Mouse (Mus musculus): ENCODE measurements around the gene Ngp.

Gene Ngp

DNA sequence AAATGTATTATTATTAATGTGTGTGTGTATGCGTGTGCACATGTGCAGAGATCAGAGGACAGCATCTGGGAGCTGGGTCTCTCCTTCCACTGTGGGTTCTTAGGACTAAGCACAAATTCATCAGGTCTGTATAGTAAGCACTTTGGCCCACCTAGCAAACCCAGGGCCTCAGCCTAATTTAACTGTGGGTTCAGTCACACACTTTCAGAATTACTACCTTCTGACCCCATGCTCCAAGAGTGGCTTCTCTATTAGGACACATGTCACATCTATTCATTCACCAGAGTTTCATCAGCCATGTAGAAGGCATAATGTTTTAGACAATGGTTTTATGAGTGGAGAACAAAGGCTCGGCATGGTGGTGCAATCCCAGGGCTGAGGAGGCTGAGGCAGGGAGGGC lies 13.5 kb downstream of the Ngp start:
- in situ Hi-C loops (cut with MboI, MseI) = no loop called here

DNA sequence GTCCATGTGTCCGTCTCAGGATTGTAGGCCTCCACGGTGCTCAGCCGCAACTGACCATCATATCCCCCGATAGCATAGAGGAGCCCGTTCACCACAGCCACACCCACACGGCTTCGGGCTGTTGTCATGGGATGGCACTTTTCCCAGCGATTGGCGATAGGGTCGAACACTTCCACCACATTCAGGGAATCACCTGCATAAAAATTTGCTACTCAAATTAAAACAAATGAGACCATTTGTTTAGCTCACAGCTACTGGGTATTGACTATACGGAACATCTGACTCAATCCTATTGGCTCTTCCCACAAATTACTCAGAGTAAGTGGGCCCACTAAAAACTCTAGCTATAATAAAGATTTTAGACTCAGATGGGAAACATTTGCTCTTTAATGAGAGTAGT lies 16.5 kb downstream of the Ngp start:
- in situ Hi-C loops (cut with MboI, MseI) = no loop called here

DNA sequence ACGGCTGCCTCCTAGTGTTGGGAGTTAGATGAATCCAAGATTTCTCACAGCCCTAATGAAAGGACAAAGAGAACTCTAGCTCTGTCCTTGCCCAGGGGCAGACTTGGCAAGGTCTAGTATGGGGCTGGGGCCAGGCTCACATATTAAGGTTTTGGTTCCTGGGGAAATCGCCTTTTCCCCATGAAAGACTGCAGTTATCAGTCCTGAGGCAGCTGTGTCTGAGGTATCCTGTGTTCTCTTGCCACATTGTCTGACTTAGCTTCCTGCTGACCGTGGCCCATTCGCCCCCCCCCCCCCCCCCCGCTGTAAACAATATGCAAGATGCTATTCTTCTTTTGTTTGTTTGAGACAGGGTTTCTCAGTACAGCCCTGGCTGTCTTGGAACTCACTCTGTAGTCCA lies 20.5 kb downstream of the Ngp start:
- in situ Hi-C loops (cut with MboI, MseI) = no loop called here

DNA sequence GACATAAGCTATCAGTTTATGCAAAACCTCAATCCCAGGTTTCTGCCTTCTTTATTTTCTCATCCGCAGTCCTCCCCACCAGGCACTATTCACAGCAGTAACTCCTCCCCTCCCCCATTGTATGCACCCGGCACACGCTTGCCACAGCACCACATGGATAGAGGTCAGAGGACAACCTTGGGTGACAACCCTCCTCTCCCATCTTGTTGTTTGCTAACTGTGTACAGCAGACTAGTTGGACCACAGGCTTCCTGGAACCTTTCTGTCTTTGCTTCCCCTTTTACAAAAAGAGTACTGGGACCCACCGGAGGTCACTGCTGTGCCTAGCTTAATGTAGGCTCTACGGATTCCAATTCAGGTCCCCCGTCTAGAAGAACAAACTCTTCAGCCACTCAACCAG lies 21.0 kb downstream of the Ngp start:
- in situ Hi-C loops (cut with MboI, MseI) = no loop called here

DNA sequence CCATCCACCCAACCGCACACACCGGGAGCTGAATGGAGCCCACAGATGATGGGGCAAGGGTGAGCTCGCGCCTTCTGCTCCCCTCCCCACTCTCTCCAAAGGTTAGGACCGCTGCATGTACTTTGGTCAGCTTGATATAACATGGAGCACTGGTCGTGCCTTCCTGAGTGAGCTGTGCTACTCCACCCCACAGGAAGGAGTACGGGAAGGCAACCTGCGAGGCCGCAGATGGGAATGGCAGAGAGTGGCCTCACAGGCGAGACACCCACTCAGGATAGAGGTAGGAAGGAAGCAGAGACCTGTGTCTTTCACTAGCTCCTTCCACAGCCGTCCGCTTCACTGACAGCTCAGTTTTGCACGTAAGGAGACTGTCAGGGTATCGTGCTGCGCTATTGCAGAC lies 28.8 kb downstream of the Ngp start:
- in situ Hi-C loops (cut with MboI, MseI) = no loop called here

DNA sequence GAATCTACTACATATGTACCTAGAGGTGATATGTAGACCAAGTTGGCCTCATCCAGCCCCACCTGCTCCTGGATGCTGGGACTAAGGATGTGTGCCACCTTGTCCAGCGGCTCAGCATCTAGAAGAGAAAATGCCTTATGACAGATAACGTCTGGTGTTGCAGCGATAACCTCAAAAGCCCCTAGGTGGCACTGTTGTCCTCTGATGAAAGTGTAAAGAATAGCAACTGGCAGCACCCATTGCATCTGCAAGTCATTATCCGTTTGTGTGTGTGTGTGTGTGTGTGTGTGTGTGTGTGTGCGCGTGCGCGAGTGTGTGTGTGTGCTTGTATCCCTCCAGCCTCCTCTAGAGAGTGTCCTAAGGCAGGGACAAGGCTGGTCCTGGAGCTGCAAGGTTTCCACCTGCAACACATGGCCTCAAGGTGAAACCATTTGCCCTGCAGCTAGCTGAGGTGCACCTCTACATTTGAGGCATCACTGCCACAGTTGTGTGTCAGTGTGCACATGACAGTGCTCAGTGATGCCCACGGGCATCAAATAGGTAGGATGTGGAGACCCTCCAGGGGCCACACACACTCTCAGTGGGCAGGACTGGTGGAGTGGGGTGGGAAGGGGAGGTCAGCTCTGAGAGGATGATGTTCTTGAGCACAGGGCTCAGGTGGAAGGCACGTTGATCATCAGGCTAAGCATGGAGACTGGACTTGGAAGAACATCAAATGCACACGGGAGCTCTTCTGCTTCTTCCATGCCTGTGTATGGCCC lies 29.5 kb downstream of the Ngp start:
- in situ Hi-C loops (cut with MboI, MseI) = no loop called here

DNA sequence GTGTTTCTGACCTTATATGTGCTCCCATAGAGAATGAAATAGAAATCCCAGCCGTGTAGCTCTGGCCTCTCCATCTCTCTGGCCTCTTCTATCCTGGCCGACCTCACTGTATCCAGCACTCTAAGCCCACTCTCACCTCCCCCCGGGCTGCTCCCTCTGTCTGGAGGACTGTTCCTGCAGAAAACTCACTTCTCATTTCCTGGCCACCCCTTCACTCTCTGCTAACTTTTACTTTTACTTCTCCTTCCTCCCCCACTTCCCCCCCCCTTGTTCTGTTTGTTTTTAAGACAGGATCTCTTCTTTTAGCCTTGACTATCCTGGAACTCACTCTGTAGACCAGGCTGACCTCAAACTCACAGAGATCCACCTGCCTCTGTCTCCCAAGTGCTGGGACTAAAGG lies 33.0 kb downstream of the Ngp start:
- in situ Hi-C loops (cut with MboI, MseI) = no loop called here

DNA sequence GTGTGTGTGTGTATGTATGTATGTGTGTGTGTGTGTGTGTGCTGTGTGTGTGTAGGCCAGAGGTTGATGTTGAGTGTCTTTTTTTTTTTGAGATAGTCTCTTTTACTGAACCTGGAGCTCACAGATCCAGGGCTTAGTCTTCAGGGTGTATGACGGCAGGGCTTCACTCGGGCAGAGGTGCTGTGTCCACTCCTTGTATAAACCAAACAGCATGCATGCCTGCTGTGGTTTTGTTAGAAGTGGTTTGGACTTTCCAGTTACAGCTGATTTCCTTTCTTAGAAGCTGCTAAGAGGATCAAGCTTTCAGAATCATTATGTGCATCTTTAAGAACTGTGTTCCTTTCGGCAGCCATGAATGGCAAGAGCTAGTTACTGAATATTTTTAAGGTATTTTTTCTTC lies 38.4 kb downstream of the Ngp start:
- in situ Hi-C loops (cut with MboI, MseI) = no loop called here

DNA sequence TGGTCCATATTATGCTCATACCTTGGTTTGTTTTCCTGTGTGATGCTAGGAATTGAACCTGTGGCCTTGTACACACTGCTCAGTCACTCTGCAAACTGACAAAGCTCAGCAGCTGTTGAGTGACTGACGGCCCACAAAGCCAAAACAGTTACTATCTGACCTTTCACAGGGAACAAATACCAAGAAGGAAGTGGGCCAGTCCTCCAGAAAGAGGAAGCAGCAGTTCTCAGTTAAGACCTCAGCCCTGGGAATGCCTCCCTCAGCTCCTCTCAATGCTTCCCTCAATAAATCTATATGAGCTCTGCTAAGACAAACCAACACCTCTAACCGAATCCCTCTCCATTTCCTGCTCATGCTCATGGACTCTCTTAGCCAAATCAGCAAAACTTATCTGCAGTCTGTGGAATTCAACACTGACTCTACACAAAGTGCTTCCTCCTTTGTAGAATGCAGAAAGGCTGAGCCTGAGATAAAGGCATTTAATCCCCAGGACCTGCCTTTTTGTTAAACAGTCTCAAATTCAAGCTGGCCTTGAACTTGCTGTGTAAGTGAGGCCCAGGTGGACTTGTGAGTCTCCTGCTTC lies 39.7 kb downstream of the Ngp start:
- in situ Hi-C loops (cut with MboI, MseI) = no loop called here

DNA sequence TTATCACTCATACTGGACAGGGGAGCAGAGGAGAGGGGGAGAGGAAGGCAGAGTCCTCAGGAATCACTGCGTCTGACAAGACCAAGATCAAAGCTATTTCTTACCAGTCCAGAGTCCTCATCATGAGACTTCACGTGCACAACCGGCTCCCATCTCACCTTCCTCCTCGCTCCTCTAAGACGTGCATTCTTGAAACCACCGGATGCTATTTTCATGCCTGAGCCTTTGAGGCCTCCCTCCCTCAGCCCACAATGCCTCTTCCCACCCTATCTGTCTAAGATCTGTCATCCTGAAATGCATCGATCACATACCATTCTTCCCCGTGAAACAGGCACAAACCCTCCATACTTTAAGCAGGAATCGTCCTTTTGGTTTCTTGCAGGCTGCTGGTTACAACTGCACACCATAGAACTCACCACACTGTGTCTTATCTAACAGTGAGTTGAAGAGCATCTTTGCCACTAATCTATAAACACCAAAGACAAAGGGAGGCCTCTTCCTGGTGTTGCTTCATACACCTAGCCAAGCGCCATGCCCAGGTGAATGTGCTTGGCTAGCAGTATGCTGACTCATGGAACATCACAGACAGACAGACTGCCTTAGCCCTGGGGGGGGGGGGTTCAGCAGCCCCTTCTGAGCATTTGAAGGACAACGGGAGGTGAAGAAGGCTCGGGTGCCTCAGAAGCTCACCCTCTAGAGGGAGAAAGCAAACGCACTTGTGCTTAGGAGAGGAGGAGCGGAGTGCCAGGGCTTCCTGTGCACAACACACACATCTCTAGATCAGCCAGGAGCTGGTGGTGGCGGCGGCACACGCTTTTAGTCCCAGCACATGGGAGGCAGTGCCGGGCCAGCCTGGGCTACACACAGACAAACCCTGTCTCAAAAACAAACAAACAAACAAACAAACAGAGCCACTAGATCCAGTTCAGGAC lies 41.6 kb downstream of the Ngp start:
- in situ Hi-C loops (cut with MboI, MseI) = loop anchor here (5.0 kb wide), 1 partner anchor 91 kb away; no protein-coding TSS in a partner anchor

DNA sequence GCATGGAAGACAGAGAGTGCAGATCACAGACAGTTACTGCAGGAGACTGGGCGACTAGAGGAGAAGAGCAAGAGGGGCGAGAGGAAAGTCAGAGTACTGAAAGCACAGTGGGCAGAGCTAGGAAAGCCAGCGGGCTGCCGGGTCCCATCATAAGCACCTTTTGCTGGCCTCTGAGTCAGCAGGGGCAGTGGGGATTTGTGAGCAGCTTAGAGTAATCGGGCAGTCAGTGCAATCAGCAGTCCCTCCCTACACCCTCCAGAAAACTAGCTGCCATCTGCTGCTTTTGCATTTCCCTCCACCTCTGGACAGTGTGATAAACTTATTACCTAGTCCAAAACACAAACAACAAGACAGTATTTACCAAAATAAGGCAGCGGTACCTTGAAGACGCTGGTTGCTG lies 42.8 kb downstream of the Ngp start:
- in situ Hi-C loops (cut with MboI, MseI) = loop anchor here (5.0 kb wide), 1 partner anchor 90 kb away; no protein-coding TSS in a partner anchor

DNA sequence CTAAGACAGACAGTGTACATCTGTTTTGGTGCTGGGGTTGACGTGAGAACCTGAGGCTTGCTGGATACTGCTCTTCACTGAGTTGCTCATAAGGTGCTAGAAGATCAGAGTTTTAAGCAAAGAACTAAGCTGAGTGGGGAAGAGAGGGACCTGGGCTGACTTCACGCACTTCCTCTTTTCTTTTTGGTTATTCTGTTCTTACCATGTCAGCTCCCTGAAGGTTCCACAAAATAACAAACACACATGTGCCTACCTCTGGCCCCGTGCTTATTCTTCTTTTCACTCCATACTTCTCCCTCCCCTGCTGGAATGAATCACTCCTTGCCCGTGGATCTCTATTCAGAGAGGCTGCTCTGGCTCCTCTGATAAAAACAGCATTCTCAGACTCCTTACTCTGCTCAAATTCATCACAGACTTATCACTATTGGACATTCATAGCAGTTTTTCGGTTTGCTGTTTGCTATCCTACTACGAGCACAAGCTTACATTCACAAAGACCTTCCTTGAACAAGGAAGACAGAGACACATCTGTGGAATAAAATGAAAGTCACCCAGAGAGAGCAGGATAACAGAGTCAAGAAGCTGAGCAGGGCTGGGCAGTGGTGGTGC lies 44.5 kb downstream of the Ngp start:
- in situ Hi-C loops (cut with MboI, MseI) = loop anchor here (5.0 kb wide), 1 partner anchor 88 kb away; no protein-coding TSS in a partner anchor

DNA sequence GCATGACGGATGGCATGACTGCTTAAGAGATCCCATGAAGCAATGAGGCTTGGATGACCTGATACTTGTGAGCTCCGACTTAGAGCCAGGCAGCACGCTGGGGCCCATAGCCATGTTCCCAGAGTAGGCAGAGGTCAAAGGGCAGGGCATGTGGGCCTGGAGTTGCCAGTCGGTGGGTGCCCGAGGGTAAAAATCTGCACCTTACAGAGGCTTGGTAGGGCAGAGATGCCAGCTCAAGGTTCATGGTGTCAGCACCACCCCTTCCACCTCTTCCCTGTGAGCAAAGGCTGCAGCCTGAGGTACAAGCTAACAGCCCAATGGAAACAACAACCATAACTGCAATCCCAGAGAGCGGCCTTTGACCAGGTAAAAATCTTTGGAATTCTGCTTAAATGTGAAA lies 45.8 kb downstream of the Ngp start:
- in situ Hi-C loops (cut with MboI, MseI) = no loop called here

DNA sequence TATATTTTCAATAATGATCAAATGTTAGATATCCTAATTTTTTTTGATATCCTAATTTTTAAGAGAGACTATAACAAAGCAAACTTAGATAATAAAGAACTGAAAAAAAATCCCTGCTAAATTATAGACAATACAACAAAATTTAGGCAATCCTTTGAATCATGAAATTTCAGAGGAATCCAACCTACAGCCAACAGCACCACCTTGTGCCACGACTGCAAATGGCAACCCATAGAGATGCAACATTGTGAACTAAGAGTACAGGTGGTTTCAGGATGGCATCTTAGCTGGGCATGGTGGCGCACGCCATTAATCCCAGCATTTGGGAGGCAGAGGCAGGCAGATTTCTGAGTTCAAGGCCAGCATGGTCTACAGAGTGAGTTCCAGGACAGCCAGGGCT lies 46.6 kb downstream of the Ngp start:
- in situ Hi-C loops (cut with MboI, MseI) = no loop called here
